Mouse (Mus musculus): ENCODE measurements around the gene Plin4.

GRCm38 (mm10) chr17:56139858-56140595 lies 30.4 kb upstream of the Plin4 start, which contains the start of gene Sema6b:
- TF ChIP-seq E2F4 (IDR thresholded peaks at IDR 0.05; ENCODE audit: insufficient replicate concordance, low read depth, low read length) = no peak
- no peak for TF ChIP-seq HCFC1 (IDR thresholded peaks at IDR 0.05; ENCODE audit: low read depth, low read length)
- no peak for TF ChIP-seq TCF12 (IDR thresholded peaks at IDR 0.05; ENCODE audit: low read depth, low read length)
- TF ChIP-seq CTCF (conservative IDR thresholded peaks at IDR 0.05 in 1 of 2, IDR thresholded peaks at IDR 0.05 in 1 of 2; ENCODE audit: low read depth in 2 of 2, low read length in 2 of 2) = no peak
- no peak for TF ChIP-seq JUN (IDR thresholded peaks at IDR 0.05; ENCODE audit: insufficient read depth, low read depth, low read length)
- no peak for TF ChIP-seq USF1 (IDR thresholded peaks at IDR 0.05; ENCODE audit: low read depth, low read length)
- no peak for TF ChIP-seq SMC3 (IDR thresholded peaks at IDR 0.05; ENCODE audit: low read depth, low read length)
- TF ChIP-seq MEF2A (IDR thresholded peaks at IDR 0.05; ENCODE audit: borderline replicate concordance, low read depth, low read length) = no peak
- TF ChIP-seq MAFK (IDR thresholded peaks at IDR 0.05; ENCODE audit: insufficient replicate concordance, low read length) = no peak
- TF ChIP-seq POLR2A (IDR thresholded peaks at IDR 0.05; ENCODE audit: low read depth, low read length) = no peak
